Mouse (Mus musculus) spleen, postnatal 10 days (tissue): Measurements from ENCODE around the gene Ppfia4.

ENCODE experiments used
- DNase-seq, 2 experiments: peaks; one replicate each; pipeline ENCODE4 v3.0.0; 2021 to 2022; ENCODE audit warnings: low spot score in 2 of 2

Ppfia4 gene

DNA sequence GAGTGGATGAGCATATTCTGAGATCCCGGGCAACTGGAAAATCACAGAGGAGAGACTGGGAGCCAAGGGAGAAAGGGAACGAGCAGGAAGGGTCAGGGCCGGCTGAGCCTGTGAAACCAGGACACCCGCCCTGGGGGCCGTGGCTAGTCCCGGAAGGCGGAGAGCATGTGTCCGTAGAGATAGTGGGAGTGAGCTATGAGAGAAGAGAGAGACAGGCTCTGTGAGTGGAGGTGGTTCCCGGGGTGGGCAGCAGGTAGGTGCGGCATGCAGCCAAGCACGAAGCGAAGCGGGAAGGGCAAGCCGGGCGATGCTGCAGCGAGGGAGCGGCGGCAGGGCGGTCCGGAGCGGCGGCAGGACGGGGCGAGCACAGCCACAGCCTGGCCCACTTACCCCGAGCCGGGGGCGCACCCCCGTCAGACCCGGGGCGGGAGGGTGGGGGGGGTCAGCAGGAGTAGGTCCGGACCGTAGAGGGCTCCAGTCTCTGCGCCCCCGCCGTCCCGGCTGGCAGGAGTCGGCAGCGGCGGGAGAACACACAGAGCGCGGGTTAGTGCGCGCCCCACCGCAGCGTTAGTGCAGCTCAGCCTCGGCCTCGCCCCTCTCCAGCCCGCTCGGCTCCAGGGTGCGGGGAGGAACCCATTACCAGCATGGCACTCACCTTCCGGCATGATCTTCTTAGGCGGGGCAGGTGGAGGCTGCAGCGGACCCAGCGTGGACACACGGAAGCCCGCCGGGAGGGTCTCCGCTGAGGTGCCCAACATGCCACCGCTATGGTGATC lies 33.9 kb downstream of the Ppfia4 start:
- DNase-seq, result no peak

- no peak for DNase-seq
These were observed 35.5 kb downstream of the Ppfia4 start for GRCm38 (mm10) chr1:134297265-134297664.

DNA sequence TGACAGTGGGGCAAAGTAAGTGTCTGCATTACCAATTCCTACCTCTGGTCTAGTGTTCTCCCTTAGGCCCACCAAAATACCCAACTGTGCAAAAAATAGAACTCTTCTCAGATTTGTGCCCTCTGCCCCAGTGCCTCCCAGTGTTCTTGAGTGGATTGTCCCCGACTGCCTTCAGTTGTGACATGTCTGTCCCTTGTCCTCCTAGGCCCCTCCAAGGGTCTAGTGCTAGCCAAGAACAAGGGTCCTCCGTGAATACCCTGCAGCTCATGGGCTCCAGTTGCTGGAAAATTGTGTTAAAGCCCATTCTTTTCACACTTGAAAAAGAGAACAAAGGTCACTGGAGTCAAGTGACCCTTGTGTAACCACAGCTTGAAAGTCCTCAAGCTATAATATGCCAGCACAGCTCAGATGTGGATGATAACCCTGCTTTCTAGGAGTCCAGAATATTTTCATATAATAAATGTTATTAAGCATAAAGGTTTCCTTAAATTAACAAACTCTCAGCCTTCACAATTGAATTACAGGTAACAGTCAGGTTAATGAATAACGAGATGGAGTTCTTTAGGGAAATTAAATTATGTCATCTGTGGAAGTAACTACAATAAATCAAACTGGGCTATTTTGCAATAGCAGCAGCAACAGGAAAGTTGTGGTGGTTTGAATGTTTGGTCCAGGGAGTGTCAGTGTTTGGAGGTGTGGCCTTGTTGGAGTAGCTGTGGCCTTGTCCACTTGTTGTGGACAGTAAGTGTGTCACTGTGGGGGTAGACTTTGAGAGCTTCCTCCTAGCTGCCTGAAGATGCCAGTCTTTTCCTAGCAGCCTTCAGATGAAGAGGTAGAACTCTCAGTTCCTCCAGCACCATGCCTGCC lies 38.8 kb downstream of the Ppfia4 start:
- no peak for DNase-seq

- DNase-seq, result no peak
These were observed 39.5 kb downstream of the Ppfia4 start for GRCm38 (mm10) chr1:134293276-134293675.

GRCm38 (mm10) chr1:134292601-134293000 lies 40.1 kb downstream of the Ppfia4 start:
- DNase-seq, result no peak

DNA sequence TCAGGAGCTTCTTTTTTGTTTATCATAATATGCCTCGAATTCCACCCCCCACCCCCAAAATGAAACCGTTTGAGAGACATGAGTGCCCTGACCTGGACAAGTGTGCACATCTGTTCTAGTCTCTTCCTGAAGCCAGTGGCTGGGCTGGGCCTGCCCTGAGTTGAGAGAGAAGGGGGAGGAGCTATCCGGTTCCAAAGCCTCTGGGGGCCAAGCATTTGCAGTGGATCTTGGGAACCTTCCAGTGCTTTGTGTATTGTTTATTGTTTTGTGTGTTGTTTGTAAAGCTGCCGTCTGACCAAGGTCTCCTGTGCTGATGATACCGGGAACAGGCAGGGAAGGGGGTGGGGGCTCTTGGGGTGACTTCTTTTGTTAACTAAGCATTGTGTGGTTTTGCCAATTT lies 40.7 kb downstream of the Ppfia4 start:
- no peak for DNase-seq

DNA sequence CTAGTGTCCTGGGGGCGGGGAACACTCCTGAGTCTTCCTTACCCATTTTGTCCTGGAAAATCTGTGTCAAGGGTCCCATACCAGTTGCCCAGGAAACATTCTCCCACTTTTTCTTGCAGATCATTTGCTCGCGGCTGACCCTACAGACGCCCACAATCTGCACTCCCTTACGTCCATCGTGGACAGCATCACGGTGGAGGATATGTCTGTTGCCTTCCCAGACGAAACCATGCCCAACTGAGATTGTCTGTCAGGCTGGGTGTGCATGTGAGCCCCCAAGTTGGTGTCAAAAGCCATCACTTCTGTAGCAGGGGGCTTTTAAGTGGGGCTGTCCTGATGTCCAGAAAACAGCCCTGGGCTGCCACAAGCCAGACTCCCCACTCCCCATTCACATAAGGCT lies 41.2 kb downstream of the Ppfia4 start:
- DNase-seq, result no peak

DNA sequence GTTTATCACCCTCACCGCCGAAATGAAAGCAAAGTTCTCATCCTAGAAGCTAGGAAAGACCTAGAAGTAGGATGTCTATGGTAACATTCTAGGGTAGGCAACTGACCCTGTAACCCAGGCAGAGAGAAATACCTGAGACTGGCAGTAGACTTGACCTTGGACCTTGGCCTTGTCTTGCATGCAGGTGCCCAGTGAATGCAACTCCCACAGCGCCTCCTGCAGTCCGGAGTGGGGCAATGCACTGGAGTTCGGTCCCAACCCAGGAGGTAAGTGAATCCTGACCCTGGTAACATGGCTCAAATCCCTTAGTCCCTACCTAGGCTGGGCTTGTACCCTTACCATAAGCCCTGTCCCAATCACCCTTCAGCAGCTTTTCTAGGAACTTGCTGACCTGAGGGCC lies 41.8 kb downstream of the Ppfia4 start:
- peak in 1 of 2 experiments; percentile 39 for DNase-seq

DNA sequence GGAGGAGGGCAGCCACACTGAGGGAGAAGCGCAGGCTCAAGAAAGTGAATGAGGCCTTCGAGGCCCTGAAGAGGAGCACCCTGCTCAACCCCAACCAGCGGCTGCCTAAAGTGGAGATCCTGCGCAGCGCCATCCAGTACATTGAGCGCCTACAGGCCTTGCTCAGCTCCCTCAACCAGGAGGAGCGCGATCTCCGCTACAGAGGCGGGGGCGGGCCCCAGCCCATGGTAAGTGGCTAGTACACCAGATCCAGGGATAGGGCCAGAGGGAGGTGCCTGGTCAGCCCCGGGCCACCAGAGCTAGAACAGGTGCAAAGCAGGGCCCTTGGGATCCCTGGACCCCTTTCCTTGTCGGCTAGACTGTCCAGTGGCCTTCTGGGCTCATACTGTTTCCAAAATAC lies 42.4 kb downstream of the Ppfia4 start:
- no peak for DNase-seq

DNA sequence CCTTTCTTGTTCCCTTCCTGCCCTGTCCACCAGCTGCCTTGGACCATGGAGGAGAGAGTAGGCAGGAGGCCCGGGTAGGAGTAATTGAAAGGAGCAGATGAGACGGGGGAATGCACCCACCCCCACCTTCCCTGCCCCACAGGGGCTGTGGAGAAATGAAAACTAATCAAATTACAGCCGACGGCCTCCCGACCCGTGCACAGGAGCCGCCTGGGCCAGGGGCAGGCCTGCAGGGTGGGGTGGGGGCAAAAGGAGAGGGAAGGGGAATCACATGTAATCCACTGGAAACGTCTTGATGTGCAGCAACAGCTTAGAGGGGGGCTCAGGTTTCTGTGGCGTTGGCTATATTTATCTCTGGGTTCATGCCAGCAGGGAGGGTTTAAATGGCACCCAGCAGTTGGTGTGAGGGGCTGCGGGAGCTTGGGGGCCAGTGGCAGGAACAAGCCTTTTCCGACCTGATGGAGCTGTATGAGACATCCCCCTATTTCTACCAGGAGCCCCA lies 43.1 kb downstream of the Ppfia4 start, which contains the start of gene Myog:
Gene Myog, plus strand, starts transcription at position 392 of the 502 bp plus-strand sequence.
- no peak for DNase-seq

DNA sequence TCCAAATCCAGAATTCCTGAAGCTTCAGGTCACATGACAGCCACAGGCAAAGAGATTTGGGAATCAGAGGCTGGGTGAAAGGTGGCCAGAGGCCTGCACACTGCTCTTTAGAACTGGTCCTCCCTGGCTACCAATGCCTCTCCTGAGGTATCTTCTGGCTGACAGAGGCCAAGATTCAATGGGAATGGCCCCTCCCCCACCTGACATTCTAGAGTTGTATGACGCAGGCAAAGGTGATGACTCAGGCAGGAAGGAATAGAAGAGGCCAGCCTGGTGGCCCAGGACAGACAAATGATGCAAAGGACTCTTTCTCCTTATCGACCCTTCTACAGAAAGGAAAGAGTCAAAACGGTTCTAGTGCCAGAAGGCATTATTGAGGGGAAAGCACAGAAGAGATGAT lies 44.5 kb downstream of the Ppfia4 start:
- no peak for DNase-seq

GRCm38 (mm10) chr1:134285458-134286120 lies 47.1 kb downstream of the Ppfia4 start:
- no peak for DNase-seq

- DNase-seq, result no peak
These were observed 49.6 kb downstream of the Ppfia4 start for GRCm38 (mm10) chr1:134283108-134283507.

DNA sequence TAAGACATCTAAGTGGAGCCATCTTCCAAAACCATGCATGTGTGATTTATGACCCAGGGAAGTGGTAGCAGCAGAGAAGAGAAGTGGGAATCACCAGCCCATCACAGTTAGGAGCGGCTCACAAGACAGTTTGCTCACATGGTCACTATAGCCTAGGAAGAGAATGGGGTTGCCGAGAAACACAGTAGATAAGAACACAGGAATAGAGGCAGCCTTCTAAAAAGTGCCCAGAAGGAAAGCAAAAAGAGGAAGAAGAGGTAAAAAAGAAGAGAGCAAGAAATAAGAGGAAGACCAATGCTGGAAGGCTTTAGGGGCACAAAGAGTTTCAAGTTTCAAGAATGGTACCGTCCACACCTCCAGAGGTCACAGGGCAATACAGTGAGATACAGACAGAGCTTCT lies 50.4 kb downstream of the Ppfia4 start:
- no peak for DNase-seq

- DNase-seq, result no peak
These were observed 51.2 kb downstream of the Ppfia4 start for GRCm38 (mm10) chr1:134281563-134281962.

- no peak for DNase-seq
These were observed 52.6 kb downstream of the Ppfia4 start for GRCm38 (mm10) chr1:134280174-134280573.

GRCm38 (mm10) chr1:134276823-134277222 lies 55.9 kb downstream of the Ppfia4 start:
- no peak for DNase-seq

DNA sequence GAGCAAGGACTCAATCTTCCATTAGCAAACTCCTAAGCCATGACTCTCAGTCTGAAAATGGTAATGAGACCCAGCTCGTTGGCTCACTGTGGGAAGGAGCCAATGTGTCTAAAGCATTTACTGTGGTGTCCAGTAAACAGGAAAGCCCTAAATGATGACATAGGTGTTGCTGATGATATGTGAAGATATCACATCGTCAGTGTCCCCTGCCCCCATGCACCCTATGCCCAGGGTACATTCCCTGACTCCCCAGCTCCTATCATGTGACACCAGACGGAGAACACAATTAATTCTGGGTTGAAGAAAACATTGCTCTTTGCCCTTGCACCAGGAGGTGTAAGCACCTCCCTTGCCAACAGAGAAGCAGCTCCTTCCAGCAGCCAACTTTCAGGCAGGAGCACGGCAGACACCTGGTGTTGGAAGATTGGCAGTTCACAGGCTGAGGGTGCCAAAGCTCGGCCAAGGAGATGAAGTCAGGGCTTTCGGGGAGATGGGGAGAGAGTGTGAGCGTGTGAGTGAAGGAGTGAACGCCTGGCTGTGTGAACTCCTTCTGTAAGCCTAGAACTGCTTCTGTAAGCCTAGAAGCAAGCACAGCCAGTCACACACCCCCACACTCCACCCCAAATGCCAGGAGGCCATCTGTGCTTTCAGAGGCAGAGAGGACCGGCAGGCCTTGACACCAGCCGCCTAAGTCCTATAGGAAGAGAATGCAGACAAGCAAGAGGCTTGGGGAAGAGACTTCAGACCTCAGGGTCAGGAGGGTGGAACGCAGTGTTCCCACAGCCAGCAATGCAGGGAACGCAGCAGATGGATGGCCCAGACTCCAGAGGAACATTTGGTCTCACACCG lies 56.9 kb downstream of the Ppfia4 start:
- no peak for DNase-seq

DNA sequence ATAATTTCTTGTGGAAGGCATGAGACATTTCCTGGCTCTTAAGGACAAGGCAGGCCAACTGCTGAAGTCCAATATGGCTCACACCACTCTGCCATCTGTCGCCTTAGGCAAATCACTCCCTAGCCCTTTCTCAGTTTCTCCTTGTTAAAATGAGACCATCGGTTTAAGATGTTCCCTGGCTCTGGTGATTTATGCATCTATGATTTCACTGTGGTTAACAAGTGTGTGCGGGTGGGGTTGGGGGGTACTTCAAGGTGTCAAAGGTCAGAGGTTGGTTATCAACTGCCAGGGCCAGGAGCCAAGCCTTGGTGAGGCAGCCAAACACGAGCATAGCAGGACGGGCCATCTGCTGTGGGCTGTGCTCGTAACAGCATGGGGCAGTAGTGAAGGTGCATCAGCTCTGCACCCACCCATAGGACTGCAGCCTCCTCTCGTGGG lies 58.2 kb downstream of the Ppfia4 start:
- DNase-seq, result no peak

DNA sequence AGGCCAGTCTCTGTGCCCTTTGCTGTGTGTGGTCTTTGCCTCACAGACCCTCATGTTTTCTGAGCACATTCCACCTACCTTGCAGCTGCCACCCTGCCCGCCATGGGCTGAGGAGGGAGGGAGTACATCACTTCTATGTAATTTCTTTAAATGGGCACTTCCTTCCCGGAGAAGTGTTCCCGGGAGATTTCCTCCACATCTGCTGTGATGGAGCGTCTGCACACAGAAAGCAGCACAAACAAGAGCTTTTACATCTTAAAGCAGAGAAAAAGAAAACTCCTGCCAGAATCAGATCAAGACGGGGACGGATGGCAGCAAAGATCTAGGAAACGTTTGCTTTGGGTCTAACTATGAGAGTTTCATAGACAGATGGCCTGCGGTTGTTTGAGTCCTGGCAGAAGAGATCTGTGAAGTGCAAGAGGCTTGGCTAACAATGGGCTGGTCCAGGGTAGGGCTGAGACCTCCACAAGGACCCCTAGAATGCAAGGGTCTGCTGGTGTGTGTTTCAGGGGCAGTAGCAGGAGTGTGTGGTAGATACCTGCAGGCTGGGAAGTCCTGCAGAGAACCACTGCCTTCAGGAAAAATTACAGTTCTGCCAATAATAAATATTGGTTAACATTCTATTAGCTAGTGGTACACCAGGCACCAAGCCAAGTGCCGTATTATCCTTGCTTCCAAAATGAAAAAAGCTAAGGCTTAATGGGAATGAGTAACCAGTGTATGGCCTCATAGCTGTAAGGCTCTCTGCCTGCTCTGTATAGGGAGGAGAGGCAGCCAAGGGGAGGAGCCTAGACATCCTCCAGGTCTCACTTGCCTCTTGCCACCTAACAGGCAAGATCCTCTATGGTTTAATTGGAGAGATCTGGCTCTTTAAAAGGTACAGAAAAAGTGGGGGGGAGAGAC lies 59.0 kb downstream of the Ppfia4 start:
- DNase-seq, result no peak
